4 mouse cellular contexts compared by ENCODE assay signal in genomic region chr15:9664948-9665347, GRCm38 (mm10).
DNase-seq lines count a peak whose midpoint lies in the region; TF ChIP-seq lines count a peak whose summit lies in the region.
"Not testable (repeated sequence)": the region's sequence is repeated elsewhere in the genome, so short reads cannot be mapped to it uniquely, and the experiment has no call there.

No protein-coding gene starts in this region.

- peaks cover 2 to 15% of the 10 kb centered on the region in 2 experiments for H3K4me1 ChIP-seq in MEL (ENCODE audit: control insufficient read depth in 1 of 2, insufficient read depth in 2 of 2, low read length in 2 of 2)

- H3K4me3 ChIP-seq in MEL (ENCODE audit: control insufficient read depth in 1 of 2, insufficient read depth in 1 of 2, low read depth in 2 of 2, low read length in 2 of 2) = not testable (repeated sequence)

- TF ChIP-seq EP300 in MEL (IDR thresholded peaks at IDR 0.05; ENCODE audit: low read depth in 1 of 2, low read length in 2 of 2) = peak; percentile 31 to 51; a peak in 2 of 4 replicates

- TF ChIP-seq POLR2A in MEL (IDR thresholded peaks at IDR 0.05; ENCODE audit: control insufficient read depth in 1 of 2, insufficient read depth in 1 of 2, low read depth in 1 of 2, low read length in 2 of 2, poor library complexity in 1 of 2) = not testable (repeated sequence)

- not testable (repeated sequence) for H3K36me3 ChIP-seq in MEL (ENCODE audit: control insufficient read depth in 1 of 2, insufficient read depth in 2 of 2, low read length in 2 of 2)

- not testable (repeated sequence) for H3K79me2 ChIP-seq in MEL (ENCODE audit: control insufficient read depth, insufficient read depth, low read length, poor library complexity)

- not testable (repeated sequence) for H3K9me3 ChIP-seq in MEL (replicated peaks; ENCODE audit: insufficient read depth, low read length)

- not testable (repeated sequence) for H3K27ac ChIP-seq in MEL (ENCODE audit: control insufficient read depth, low read depth, low read length)

- not testable (repeated sequence) for TF ChIP-seq CTCF in MEL (IDR thresholded peaks at IDR 0.05 in 2 of 3, conservative IDR thresholded peaks at IDR 0.05 in 1 of 3; ENCODE audit: control insufficient read depth in 1 of 3, insufficient read depth in 1 of 3, low read depth in 2 of 3, low read length in 3 of 3, poor library complexity in 1 of 3, severe bottlenecking in 1 of 3)

- TF ChIP-seq RAD21 in MEL (IDR thresholded peaks at IDR 0.05; ENCODE audit: low read depth, low read length) = not testable (repeated sequence)

- not testable (repeated sequence) for H3K9ac ChIP-seq in MEL (ENCODE audit: control insufficient read depth, low read depth, low read length, poor library complexity, severe bottlenecking)

- peak; percentile 36 for DNase-seq in MEL (ENCODE audit: low read depth, low spot score)
- DNase-seq in adrenal gland, postnatal 10 days = peak; percentile 1
- DNase-seq in adrenal gland, postnatal 14 days = peak; percentile 5
- peak; percentile 1 for DNase-seq in adrenal gland, postnatal 25 days

- not testable (repeated sequence) for H3K27me3 ChIP-seq in MEL (ENCODE audit: control insufficient read depth in 1 of 2, insufficient read depth in 2 of 2, low read length in 2 of 2)

TF ChIP-seq in MEL, 35 proteins besides CTCF, POLR2A, EP300 and RAD21:
- peak; percentile 55; the same call in 1 of the 2 replicates for TF ChIP-seq BHLHE40 (IDR thresholded peaks at IDR 0.05; ENCODE audit: borderline replicate concordance, low read depth, low read length)
- TF ChIP-seq GATA1 (IDR thresholded peaks at IDR 0.05; ENCODE audit: low read depth, low read length) = peak; percentile 19; the same call in 1 of the 2 replicates
- peak; percentile 47; the same call in 1 of the 2 replicates for TF ChIP-seq USF1 (IDR thresholded peaks at IDR 0.05; ENCODE audit: low read depth, low read length)
- TF ChIP-seq SIN3A (IDR thresholded peaks at IDR 0.05; ENCODE audit: low read length) = peak; percentile 20; the same call in 1 of the 2 replicates
- TF ChIP-seq ETS1 (IDR thresholded peaks at IDR 0.05; ENCODE audit: low read depth, low read length) = peak; percentile 86
- TF ChIP-seq TCF12 (IDR thresholded peaks at IDR 0.05; ENCODE audit: low read depth, low read length) = peak; percentile 42; the same call in 1 of the 2 replicates
